Mouse (Mus musculus): ENCODE data around the gene Prpf6.

DNA sequence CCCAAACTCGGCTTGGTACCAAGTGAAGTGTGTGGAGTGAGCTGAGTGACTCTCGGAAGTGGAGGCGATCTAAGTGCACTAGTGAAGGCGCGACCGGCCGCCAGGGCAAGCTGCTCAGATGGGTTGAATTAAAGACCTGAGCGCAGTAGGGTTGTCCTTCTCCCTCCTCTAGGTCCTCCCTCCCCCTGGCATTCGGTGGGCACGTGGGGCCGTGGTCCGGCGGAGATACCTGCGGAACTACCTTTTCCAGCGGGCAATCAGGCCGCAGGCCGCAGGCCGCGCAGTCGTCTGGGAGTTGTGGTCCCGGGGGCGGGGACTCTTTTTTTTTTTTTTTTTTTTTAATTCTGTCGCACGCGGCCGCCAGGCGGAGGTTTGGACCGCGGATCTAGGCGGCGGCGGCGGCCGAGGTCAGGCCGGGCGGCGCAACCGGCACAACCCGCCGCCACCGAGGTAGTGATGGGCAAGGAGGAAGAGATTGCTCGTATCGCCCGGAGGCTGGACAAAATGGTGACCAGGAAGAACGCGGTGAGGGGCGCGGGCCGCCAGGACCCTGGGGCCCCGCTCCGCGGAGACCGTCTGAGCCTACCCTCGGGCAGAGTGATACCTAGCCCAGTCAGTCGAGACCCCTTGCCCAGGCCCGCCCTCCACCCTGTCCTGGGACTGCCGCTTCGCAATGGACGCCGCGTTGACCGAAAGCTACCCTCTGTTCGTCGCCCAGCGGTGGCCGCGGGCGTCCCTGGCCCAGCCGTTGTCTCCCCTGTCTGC is 88.5 kb downstream of the Prpf6 start, which contains the start of gene Tcea2:
- no peak; the same call in 1 of the 2 replicates for TF ChIP-seq CTCF (IDR thresholded peaks at IDR 0.05; ENCODE audit: low read depth)
- TF ChIP-seq EP300 (IDR thresholded peaks at IDR 0.05; ENCODE audit: low read depth), result no peak
